Mouse (Mus musculus) ES-E14 (cell line): ENCODE data around the gene AC124502.3. TPM values are rescaled to one million over a fixed set of nuclear protein-coding genes. Genes with fewer than 3 reads are reported as not detected.
A peak's percentile ranks its signal among the peaks of the same experiment; 100 is the strongest.

ENCODE experiments used
- DNase-seq: peaks from one replicate; pipeline ENCODE4 v3.0.0-alpha.2; 2013; ENCODE audit warnings: low read depth, low spot score
- H3K27ac ChIP-seq: 2 replicates; pipeline ENCODE4 v1.5.1; 2012; ENCODE audit warnings: low read depth, mild to moderate bottlenecking, low read length, moderate library complexity, mixed read lengths; ENCODE audit not compliant: poor library complexity, insufficient read depth, severe bottlenecking
- H3K36me3 ChIP-seq: 2 replicates; pipeline ENCODE4 v1.6.1; 2012; ENCODE audit warnings: mild to moderate bottlenecking, low read length, moderate library complexity, mixed read lengths; ENCODE audit not compliant: control insufficient read depth, poor library complexity, insufficient read depth, severe bottlenecking
- H3K4me1 ChIP-seq, 2 experiments: fragments of 150-350 bp in 1 of 2; sonication (generic) in 1 of 2; 2 replicates each; pipeline ENCODE4 v1.6.1; 2012; ENCODE audit warnings: low read length in 2 of 2, mild to moderate bottlenecking in 1 of 2, mixed read lengths in 1 of 2; ENCODE audit not compliant: control insufficient read depth in 2 of 2, insufficient read depth in 2 of 2, poor library complexity in 1 of 2
- H3K4me3 ChIP-seq, 2 experiments: fragments of 150-350 bp in 1 of 2; sonication (generic) in 1 of 2; 2 replicates each; pipeline ENCODE4 v1.5.1; 2012; ENCODE audit warnings: low read length in 2 of 2, low read depth in 1 of 2, mild to moderate bottlenecking in 1 of 2, mixed read lengths in 1 of 2; ENCODE audit not compliant: insufficient read depth in 1 of 2, poor library complexity in 1 of 2, severe bottlenecking in 1 of 2
- H3K9ac ChIP-seq: 2 replicates; pipeline ENCODE4 v1.6.1; 2012; ENCODE audit warnings: low read depth, mild to moderate bottlenecking, low read length, mixed read lengths; ENCODE audit not compliant: poor library complexity, insufficient read depth, severe bottlenecking
- H3K9me3 ChIP-seq: fragments of 150-350 bp; sonication (generic); 2 replicates; pipeline ENCODE4 v1.6.1; 2012; ENCODE audit warnings: low read depth, mild to moderate bottlenecking, low read length; ENCODE audit not compliant: control insufficient read depth, insufficient read depth
- CHD2 ChIP-seq: IDR thresholded peaks from 2 replicates; pipeline ENCODE4 v1.6.1; 2014; ENCODE audit warnings: mild to moderate bottlenecking, low read depth, low read length, inconsistent platforms
- HCFC1 ChIP-seq: IDR thresholded peaks from 2 replicates; pipeline ENCODE4 v1.6.1; 2012; ENCODE audit warnings: low read length, inconsistent platforms, borderline replicate concordance; ENCODE audit not compliant: insufficient read depth
- MAFK ChIP-seq: IDR thresholded peaks from 2 replicates; pipeline ENCODE4 v1.6.1; 2014; ENCODE audit warnings: mild to moderate bottlenecking, low read depth, low read length, inconsistent platforms; ENCODE audit not compliant: insufficient read depth
- ZC3H11A ChIP-seq: IDR thresholded peaks from 2 replicates; pipeline ENCODE4 v1.6.1; 2012; ENCODE audit warnings: low read depth, mild to moderate bottlenecking, inconsistent platforms, low read length, borderline replicate concordance
- ZNF384 ChIP-seq: IDR thresholded peaks from 2 replicates; pipeline ENCODE4 v1.6.1; 2012; ENCODE audit warnings: low read depth, low read length, inconsistent platforms
- in situ Hi-C, 2 experiments: fragments of 600-800 bp; cut with MboI; formaldehyde crosslinking; loops; one replicate each; pipeline ENCODE4 v1.15.1; 2025; ENCODE audit warnings: low sequenced_read_pairs in 2 of 2, inconsistent platforms in 1 of 2; ENCODE audit not compliant: unreplicated experiment in 2 of 2
- total RNA-seq: library from RNA; depleted of rRNA; stranded (reverse); fragments of 300-350 nt; gene quantifications from 2 replicates; pipeline ENCODE4 v1.2.3, GENCODE M21; 2012

The AC124502.3 gene
- total RNA-seq, 1 experiment: 3.2 TPM

DNA sequence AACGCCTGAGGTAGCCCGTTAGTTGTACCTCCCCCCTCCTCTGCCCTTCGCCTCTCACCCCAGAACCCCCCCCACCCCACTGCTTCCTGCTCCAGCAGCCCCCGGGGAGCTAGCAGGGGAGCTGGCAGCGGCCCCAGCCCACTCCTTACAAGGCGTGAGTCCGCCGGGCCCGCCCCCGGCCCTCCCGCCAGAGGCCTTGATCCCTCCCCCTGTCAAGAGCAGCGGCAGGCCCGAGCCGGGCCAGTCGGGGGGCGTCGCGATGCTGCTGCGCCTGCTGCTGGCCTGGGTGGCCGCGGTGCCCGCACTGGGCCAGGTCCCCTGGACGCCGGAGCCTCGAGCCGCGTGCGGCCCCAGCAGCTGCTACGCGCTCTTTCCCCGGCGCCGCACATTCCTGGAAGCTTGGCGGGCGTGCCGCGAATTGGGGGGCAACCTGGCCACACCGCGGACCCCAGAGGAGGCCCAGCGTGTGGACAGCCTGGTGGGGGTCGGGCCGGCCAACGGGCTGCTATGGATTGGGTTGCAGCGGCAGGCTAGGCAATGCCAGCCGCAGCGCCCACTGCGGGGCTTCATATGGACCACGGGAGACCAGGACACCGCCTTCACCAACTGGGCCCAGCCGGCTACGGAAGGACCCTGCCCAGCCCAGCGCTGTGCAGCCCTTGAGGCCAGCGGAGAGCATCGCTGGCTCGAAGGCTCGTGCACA is 29.3 kb downstream of the AC124502.3 start, which contains the start of gene Cd248:
Gene Cd248 (plus strand): TSS at position 212 of the 703 bp plus-strand sequence.
- peak within 1 kb of the TSS; percentile 38 for H3K9ac ChIP-seq
- peaks cover 4 to 25% of the 10 kb centered on the region in 2 experiments; a peak in 3 of 4 replicates for H3K4me1 ChIP-seq
- in situ Hi-C loops: no loop called here
- H3K9me3 ChIP-seq: no peaks in the 10 kb centered on the region
- no peak within 1 kb of the TSS for H3K27ac ChIP-seq
- TF ChIP-seq HCFC1: no peak
- no peak for TF ChIP-seq CHD2
- TF ChIP-seq MAFK: no peak
- TF ChIP-seq ZC3H11A: no peak
- no peak for TF ChIP-seq ZNF384
- no peak for DNase-seq
- H3K4me3 ChIP-seq: peak within 1 kb of the TSS; percentile 60 to 61
- H3K36me3 ChIP-seq: no peaks in the 10 kb centered on the region

DNA sequence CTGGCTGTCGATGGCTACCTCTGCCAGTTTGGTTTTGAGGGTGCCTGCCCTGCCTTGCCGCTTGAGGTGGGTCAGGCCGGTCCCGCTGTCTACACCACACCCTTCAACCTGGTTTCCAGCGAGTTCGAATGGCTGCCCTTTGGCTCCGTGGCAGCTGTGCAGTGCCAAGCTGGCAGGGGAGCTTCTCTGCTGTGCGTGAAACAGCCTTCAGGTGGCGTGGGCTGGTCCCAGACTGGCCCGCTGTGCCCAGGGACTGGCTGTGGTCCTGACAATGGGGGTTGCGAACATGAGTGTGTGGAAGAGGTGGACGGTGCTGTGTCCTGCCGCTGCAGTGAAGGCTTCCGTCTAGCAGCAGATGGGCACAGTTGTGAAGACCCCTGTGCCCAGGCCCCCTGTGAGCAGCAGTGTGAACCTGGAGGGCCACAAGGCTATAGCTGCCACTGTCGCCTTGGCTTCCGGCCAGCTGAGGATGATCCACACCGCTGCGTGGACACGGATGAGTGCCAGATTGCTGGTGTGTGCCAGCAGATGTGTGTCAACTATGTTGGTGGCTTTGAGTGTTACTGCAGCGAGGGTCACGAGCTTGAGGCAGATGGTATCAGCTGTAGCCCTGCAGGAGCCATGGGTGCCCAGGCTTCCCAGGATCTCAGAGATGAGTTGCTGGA is 30.0 kb downstream of the AC124502.3 start:
- Histone ChIP-seq H3K36me3 (no peaks in the 10 kb centered on the region), H3K9ac (peak overlapping the region; percentile 38; the same call in 1 of the 2 replicates), H3K9me3 (no peaks in the 10 kb centered on the region), H3K27ac (no peak overlapping the region), H3K4me1 (peaks cover 7 to 25% of the 10 kb centered on the region in 2 experiments; a peak in 3 of 4 replicates), H3K4me3 (peak overlapping the region; percentile 60 to 61; a peak in 3 of 4 replicates)
- no peak for TF ChIP-seq CHD2
- no peak for TF ChIP-seq ZNF384
- no peak for TF ChIP-seq MAFK
- TF ChIP-seq HCFC1: no peak
- TF ChIP-seq ZC3H11A: no peak
- DNase-seq: no peak
- in situ Hi-C loops: no loop called here

DNA sequence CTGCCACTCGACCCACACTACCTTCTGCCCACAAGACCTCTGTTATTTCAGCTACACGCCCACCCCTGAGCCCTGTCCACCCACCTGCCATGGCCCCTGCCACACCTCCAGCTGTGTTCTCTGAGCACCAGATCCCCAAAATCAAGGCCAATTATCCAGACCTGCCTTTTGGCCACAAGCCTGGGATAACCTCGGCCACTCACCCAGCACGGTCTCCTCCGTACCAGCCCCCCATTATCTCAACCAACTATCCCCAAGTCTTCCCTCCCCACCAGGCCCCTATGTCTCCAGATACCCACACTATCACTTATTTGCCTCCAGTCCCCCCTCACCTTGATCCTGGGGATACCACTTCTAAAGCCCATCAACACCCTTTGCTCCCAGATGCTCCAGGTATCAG is 30.8 kb downstream of the AC124502.3 start:
- no peak overlapping the region for H3K4me3 ChIP-seq
- no peak for DNase-seq

DNA sequence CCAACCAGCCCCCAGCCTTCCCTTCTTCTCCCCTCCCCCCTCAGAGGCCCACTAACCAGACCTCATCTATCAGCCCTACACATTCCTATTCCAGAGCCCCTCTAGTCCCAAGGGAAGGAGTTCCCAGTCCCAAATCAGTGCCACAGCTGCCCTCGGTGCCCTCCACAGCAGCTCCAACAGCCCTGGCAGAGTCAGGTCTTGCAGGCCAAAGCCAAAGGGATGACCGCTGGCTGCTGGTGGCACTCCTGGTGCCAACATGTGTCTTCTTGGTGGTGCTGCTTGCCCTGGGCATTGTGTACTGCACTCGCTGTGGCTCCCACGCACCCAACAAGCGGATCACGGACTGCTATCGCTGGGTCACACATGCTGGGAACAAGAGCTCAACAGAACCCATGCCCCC is 31.3 kb downstream of the AC124502.3 start:
- TF ChIP-seq CHD2 (no peak), HCFC1 (no peak), MAFK (no peak), ZC3H11A (no peak)
- in situ Hi-C loops: no loop called here
- Histone ChIP-seq H3K36me3 (no peaks in the 10 kb centered on the region), H3K4me1 (peaks cover 7 to 25% of the 10 kb centered on the region in 2 experiments; a peak in 3 of 4 replicates), H3K9ac (no peak overlapping the region), H3K27ac (no peak overlapping the region), H3K4me3 (no peak overlapping the region), H3K9me3 (no peaks in the 10 kb centered on the region)
- DNase-seq: no peak

More for the DNA sequence above, 30.8 kb downstream of the AC124502.3 start:
- no peaks in the 10 kb centered on the region for H3K36me3 ChIP-seq
- no peaks in the 10 kb centered on the region for H3K9me3 ChIP-seq
- H3K4me1 ChIP-seq: peaks cover 7 to 25% of the 10 kb centered on the region in 2 experiments; a peak in 3 of 4 replicates
- in situ Hi-C loops: no loop called here
- no peak overlapping the region for H3K9ac ChIP-seq
- TF ChIP-seq CHD2: no peak
- TF ChIP-seq ZC3H11A: no peak
- TF ChIP-seq ZNF384: no peak
- TF ChIP-seq HCFC1: no peak
- no peak for TF ChIP-seq MAFK
- H3K27ac ChIP-seq: no peak overlapping the region
